Mouse (Mus musculus): ENCODE results near the gene Gm20532. TPM values are rescaled to one million over a fixed set of nuclear protein-coding genes. Genes with fewer than 3 reads are reported as not detected.

Gm20532 gene
- polyA plus RNA-seq, 1 experiment: not detected

DNA sequence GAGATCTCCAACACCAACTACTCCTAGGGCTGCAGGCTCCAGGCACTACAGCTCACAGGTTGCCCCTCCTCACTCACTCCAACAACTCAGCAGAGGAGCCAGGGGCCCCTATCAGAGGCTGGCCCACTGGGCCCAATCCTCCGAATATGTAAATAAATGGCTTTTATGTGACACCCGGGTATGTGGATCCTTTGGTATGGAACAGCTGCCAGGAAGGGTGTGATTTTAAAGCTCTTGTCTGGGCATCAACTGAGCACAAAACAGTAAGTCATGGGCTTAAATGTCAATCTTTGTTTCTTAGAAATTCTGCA lies 49.8 kb downstream of the Gm20532 start:
- WGBS: 74% methylated on average over 2 of the region's 2 CpGs
- no peak for DNase-seq
- Histone ChIP-seq H3K27me3 (ENCODE audit: control insufficient read depth, insufficient read depth, low read length) (no peaks in the 10 kb centered on the region), H3K4me3 (ENCODE audit: control insufficient read depth, insufficient read depth, low read length) (no peak overlapping the region), H3K27ac (ENCODE audit: control insufficient read depth, insufficient read depth, low read length) (no peak overlapping the region), H3K4me1 (replicated peaks; ENCODE audit: control insufficient read depth, insufficient read depth, low read length) (peaks cover 5% of the 10 kb centered on the region; the same call in 1 of the 2 replicates), H3K36me3 (ENCODE audit: control insufficient read depth, insufficient read depth, low read length) (peaks cover 19% of the 10 kb centered on the region)
- TF ChIP-seq POLR2A (IDR thresholded peaks at IDR 0.05; ENCODE audit: control insufficient read depth, extremely low read depth, insufficient read depth, low read length, poor library complexity) (no peak), CTCF (IDR thresholded peaks at IDR 0.05; ENCODE audit: borderline replicate concordance, control insufficient read depth, extremely low read depth, insufficient read depth, low read length, poor library complexity) (no peak)

DNA sequence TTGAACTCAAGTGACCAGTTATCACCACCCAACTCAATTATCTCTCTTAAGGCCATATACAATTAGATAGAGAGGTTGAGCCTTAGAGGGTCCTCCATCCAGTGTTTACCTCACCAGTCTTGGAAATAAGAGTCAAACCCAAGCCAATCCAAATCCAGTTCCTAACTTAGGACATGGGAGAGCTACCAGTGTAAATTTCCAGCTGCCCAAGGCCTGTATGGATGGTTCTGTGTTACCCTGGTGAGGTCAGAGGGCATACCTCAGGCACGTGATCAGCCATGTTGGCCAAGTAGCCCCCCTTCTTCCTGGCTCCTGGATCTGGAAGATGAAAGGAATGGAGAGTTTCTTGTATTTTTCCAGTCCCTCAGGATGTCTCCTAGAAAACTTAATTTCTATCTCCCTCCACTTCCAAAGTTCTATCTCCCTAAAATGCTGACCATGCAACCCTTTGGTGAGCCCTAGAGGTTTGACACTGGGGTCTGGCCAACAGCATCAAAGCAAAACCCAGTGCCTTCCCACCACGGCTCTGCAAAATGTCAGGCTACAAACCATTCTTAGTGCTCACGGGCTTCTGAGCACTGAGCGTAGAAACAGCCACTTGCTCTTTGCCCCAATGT lies 51.0 kb downstream of the Gm20532 start:
- Histone ChIP-seq H3K27ac (ENCODE audit: control insufficient read depth, insufficient read depth, low read length) (no peak overlapping the region), H3K4me1 (replicated peaks; ENCODE audit: control insufficient read depth, insufficient read depth, low read length) (peaks cover 5% of the 10 kb centered on the region; the same call in 1 of the 2 replicates), H3K27me3 (ENCODE audit: control insufficient read depth, insufficient read depth, low read length) (no peaks in the 10 kb centered on the region), H3K4me3 (ENCODE audit: control insufficient read depth, insufficient read depth, low read length) (no peak overlapping the region), H3K36me3 (ENCODE audit: control insufficient read depth, insufficient read depth, low read length) (peaks cover 19% of the 10 kb centered on the region)
- no peak for TF ChIP-seq POLR2A (IDR thresholded peaks at IDR 0.05; ENCODE audit: control insufficient read depth, extremely low read depth, insufficient read depth, low read length, poor library complexity)
- TF ChIP-seq CTCF (IDR thresholded peaks at IDR 0.05; ENCODE audit: borderline replicate concordance, control insufficient read depth, extremely low read depth, insufficient read depth, low read length, poor library complexity): no peak
- DNase-seq: no peak
- 94% methylated on average over 4 of the region's 4 CpGs for WGBS

DNA sequence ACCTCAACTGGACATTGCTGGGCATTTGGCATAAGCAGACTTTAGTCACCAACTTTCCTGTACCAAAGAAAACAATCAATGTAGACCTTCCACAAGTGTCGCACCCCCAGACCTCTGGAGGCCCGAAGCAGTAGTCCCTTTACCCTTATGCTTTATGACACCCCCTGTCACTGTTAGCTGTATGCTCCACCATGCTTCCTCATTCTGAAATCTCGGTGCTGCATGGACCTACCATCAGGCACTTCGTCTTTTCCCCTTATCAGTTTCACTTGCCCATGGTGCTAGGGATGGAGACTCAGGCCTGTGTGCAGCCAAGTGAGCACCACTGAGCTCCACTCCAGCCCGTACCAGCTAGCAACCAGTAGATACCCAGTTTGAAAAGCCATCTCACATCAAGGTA lies 51.6 kb downstream of the Gm20532 start:
- Histone ChIP-seq H3K4me3 (ENCODE audit: control insufficient read depth, insufficient read depth, low read length) (no peak overlapping the region), H3K36me3 (ENCODE audit: control insufficient read depth, insufficient read depth, low read length) (peaks cover 19% of the 10 kb centered on the region), H3K27ac (ENCODE audit: control insufficient read depth, insufficient read depth, low read length) (no peak overlapping the region), H3K27me3 (ENCODE audit: control insufficient read depth, insufficient read depth, low read length) (no peaks in the 10 kb centered on the region), H3K4me1 (replicated peaks; ENCODE audit: control insufficient read depth, insufficient read depth, low read length) (peaks cover 5% of the 10 kb centered on the region; the same call in 1 of the 2 replicates)
- WGBS: 73% methylated on average over 5 of the region's 5 CpGs
- no peak for DNase-seq
- no peak for TF ChIP-seq CTCF (IDR thresholded peaks at IDR 0.05; ENCODE audit: borderline replicate concordance, control insufficient read depth, extremely low read depth, insufficient read depth, low read length, poor library complexity)
- no peak for TF ChIP-seq POLR2A (IDR thresholded peaks at IDR 0.05; ENCODE audit: control insufficient read depth, extremely low read depth, insufficient read depth, low read length, poor library complexity)

DNA sequence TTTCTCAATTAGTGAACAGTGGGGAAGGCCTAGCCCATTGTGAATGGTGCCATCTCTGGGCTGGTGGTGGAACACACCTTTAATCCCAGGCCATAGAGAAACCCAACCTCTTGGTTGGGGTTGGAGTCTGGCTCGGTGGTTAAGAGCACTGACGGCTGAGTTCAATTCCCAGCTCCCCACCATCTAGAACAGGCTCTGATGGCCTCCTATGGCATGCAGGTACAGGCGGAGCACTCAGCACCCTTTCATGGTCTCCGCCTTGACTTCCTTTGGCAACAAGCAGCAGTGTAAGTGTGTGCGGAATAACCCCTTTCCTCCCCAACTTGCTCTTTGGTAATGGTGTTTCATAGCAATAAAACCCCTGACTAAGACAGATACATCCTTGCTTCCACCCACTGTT lies 52.1 kb downstream of the Gm20532 start:
- TF ChIP-seq POLR2A (IDR thresholded peaks at IDR 0.05; ENCODE audit: control insufficient read depth, extremely low read depth, insufficient read depth, low read length, poor library complexity) (no peak), CTCF (IDR thresholded peaks at IDR 0.05; ENCODE audit: borderline replicate concordance, control insufficient read depth, extremely low read depth, insufficient read depth, low read length, poor library complexity) (no peak)
- 44% methylated on average over 5 of the region's 5 CpGs for WGBS
- H3K4me3 ChIP-seq (ENCODE audit: control insufficient read depth, insufficient read depth, low read length): no peak overlapping the region
- no peak for DNase-seq
- peaks cover 5% of the 10 kb centered on the region; the same call in 1 of the 2 replicates for H3K4me1 ChIP-seq (replicated peaks; ENCODE audit: control insufficient read depth, insufficient read depth, low read length)
- H3K36me3 ChIP-seq (ENCODE audit: control insufficient read depth, insufficient read depth, low read length): peaks cover 19% of the 10 kb centered on the region
- no peak overlapping the region for H3K27ac ChIP-seq (ENCODE audit: control insufficient read depth, insufficient read depth, low read length)
- no peaks in the 10 kb centered on the region for H3K27me3 ChIP-seq (ENCODE audit: control insufficient read depth, insufficient read depth, low read length)

DNA sequence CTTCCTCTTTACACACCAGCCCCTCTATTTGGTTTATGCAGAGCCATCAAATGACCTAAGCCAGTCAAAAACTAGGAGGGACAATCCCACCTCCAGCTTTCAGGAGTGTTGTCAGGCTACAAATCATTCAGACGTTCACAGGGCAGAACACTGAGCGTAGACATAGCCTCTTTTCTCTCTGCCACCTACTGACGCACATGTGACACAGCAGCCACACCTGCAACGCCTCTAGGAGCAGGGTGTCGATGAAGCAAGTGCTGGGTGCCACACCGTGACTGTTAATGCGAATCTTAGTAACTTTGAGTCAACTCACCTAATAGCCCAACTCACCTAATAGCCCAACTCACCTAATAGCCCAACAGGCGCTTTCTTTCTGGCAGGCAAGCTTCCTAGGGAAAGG lies 52.6 kb downstream of the Gm20532 start:
- no peaks in the 10 kb centered on the region for H3K27me3 ChIP-seq (ENCODE audit: control insufficient read depth, insufficient read depth, low read length)
- peaks cover 5% of the 10 kb centered on the region; the same call in 1 of the 2 replicates for H3K4me1 ChIP-seq (replicated peaks; ENCODE audit: control insufficient read depth, insufficient read depth, low read length)
- DNase-seq: peak; percentile 73
- no peak overlapping the region for H3K27ac ChIP-seq (ENCODE audit: control insufficient read depth, insufficient read depth, low read length)
- TF ChIP-seq CTCF (IDR thresholded peaks at IDR 0.05; ENCODE audit: borderline replicate concordance, control insufficient read depth, extremely low read depth, insufficient read depth, low read length, poor library complexity) (peak; percentile 49; the same call in 1 of the 2 replicates), POLR2A (IDR thresholded peaks at IDR 0.05; ENCODE audit: control insufficient read depth, extremely low read depth, insufficient read depth, low read length, poor library complexity) (no peak)
- H3K4me3 ChIP-seq (ENCODE audit: control insufficient read depth, insufficient read depth, low read length): no peak overlapping the region
- H3K36me3 ChIP-seq (ENCODE audit: control insufficient read depth, insufficient read depth, low read length): peaks cover 19% of the 10 kb centered on the region
- WGBS: 2% methylated on average over 8 of the region's 8 CpGs

DNA sequence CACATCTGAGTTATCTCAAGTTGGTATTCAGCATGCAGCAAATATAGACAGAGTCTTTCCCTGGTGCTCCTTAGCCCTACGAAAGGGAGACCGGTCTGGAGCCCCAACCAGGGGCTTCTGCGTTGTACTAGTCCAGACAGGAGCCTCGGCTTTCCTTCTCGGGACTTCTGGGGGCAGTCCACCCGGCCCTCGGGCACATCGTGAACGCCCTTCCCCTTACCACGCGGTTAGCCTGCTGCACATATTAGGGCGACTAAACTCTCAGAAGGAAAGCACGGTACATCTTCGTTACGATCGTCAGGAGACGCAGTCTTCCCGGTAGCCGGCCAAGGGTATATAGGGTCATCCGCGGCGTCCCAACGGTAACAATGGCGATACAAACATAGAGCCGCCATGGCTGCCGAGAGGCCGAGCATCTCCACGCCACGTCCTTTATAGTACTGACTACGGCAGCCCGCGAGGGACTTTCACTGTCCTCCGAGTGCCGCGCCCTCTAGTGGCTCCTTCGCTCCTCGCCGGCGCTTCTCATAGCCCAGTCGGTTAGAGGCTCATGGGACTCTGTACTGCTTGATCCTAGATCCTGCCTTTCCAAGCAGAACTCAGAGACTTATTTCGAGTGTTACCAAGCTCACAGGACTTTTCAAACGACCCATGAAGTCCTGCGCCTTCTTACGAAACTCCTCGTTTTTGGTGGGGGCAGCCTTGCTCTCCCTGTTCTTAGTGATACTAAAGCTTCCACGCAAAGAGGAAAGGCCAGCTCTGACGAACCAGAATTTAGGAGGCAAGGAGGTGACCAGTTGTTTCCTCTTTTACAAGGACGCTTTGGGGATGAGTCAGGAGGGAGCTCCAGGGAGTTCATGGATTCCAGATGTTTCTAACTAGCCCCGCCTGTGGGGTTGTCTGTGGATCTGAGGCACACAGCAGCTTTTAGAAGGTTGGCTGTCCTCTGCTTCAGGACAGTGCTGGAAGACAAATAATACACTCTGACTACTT lies 53.7 kb downstream of the Gm20532 start:
- peak; percentile 96 for DNase-seq
- Histone ChIP-seq H3K36me3 (ENCODE audit: control insufficient read depth, insufficient read depth, low read length) (peaks cover 19% of the 10 kb centered on the region), H3K27ac (ENCODE audit: control insufficient read depth, insufficient read depth, low read length) (peak overlapping the region; percentile 46; the same call in 1 of the 2 replicates), H3K4me1 (replicated peaks; ENCODE audit: control insufficient read depth, insufficient read depth, low read length) (peaks cover 5% of the 10 kb centered on the region; the same call in 1 of the 2 replicates), H3K4me3 (ENCODE audit: control insufficient read depth, insufficient read depth, low read length) (peak overlapping the region; percentile 99), H3K27me3 (ENCODE audit: control insufficient read depth, insufficient read depth, low read length) (no peaks in the 10 kb centered on the region)
- 8% methylated on average over 49 of the region's 49 CpGs for WGBS
- TF ChIP-seq CTCF (IDR thresholded peaks at IDR 0.05; ENCODE audit: borderline replicate concordance, control insufficient read depth, extremely low read depth, insufficient read depth, low read length, poor library complexity): peak; percentile 93; the same call in 1 of the 2 replicates
- TF ChIP-seq POLR2A (IDR thresholded peaks at IDR 0.05; ENCODE audit: control insufficient read depth, extremely low read depth, insufficient read depth, low read length, poor library complexity): peak; percentile 78

All from thymus, adult 2 months (tissue).